Mouse (Mus musculus): ENCODE results near the gene Selenok. TPM values are rescaled to one million over a fixed set of nuclear protein-coding genes. Genes with fewer than 3 reads are reported as not detected.

Selenok gene
- polyA plus RNA-seq, 1 experiment = 68.3 TPM

DNA sequence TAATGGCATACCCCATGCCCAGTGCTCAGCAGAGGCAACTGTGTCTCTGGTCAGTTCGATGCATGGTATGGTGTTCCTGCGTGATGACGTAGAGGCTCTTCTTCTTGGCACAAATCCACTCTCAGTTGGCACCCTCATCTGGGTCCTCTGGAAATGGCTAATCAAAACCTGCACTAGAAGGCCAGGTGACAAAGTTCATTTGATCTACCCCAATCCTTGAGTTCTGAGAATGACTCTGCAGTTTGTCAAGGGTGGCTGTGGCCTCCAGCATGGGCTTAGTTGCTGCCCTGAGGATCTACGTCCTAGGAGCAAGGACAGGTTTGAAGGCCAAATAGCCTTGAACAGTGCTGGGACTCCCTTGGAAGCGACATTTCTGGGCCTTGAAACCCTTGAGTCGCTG is 50.7 kb downstream of the Selenok start:
- TF ChIP-seq POLR2A (IDR thresholded peaks at IDR 0.05; ENCODE audit: low read depth, low read length) = no peak
- no peak for TF ChIP-seq CTCF (conservative IDR thresholded peaks at IDR 0.05; ENCODE audit: insufficient read depth, insufficient read length, low read depth, low read length)
- DNase-seq = peak; percentile 85
- Histone ChIP-seq H3K27me3 (replicated peaks; ENCODE audit: control insufficient read depth, insufficient read depth, low read length) (no peaks in the 10 kb centered on the region), H3K4me1 (ENCODE audit: control insufficient read depth, insufficient read depth, low read length) (peaks cover 62% of the 10 kb centered on the region), H3K4me3 (ENCODE audit: insufficient read depth, low read depth, low read length) (no peak overlapping the region), H3K27ac (ENCODE audit: insufficient read depth, low read depth, low read length) (peak overlapping the region; percentile 98), H3K36me3 (ENCODE audit: control insufficient read depth, insufficient read depth, low read length) (no peaks in the 10 kb centered on the region)
- 57% methylated on average over 6 of the region's 6 CpGs for WGBS

DNA sequence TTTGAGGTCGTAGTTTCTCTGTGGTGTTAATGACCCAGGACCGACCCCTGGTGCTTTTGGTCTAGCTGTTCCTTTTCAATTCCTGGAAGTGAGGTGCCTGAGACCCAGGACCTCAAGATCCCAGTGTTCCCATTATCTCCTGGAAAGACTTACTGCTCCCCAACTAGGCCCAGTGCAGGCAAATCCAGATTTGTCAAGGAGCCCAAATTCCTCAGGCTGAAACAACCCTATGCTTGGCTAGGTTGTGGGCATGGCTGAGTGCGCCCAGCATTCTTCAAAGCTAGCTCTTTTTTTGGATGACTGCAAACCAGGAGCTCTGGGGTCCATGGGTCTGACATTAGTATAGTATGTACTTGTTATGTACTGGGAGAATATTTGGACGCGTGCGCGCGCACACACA is 51.3 kb downstream of the Selenok start:
- H3K27ac ChIP-seq (ENCODE audit: insufficient read depth, low read depth, low read length) = peak overlapping the region; percentile 98
- 50% methylated on average over 8 of the region's 8 CpGs for WGBS
- H3K36me3 ChIP-seq (ENCODE audit: control insufficient read depth, insufficient read depth, low read length) = no peaks in the 10 kb centered on the region
- no peak for TF ChIP-seq POLR2A (IDR thresholded peaks at IDR 0.05; ENCODE audit: low read depth, low read length)
- no peak for TF ChIP-seq CTCF (conservative IDR thresholded peaks at IDR 0.05; ENCODE audit: insufficient read depth, insufficient read length, low read depth, low read length)
- no peak overlapping the region for H3K4me3 ChIP-seq (ENCODE audit: insufficient read depth, low read depth, low read length)
- H3K4me1 ChIP-seq (ENCODE audit: control insufficient read depth, insufficient read depth, low read length) = peaks cover 59% of the 10 kb centered on the region
- peak; percentile 93 for DNase-seq
- H3K27me3 ChIP-seq (replicated peaks; ENCODE audit: control insufficient read depth, insufficient read depth, low read length) = no peaks in the 10 kb centered on the region

DNA sequence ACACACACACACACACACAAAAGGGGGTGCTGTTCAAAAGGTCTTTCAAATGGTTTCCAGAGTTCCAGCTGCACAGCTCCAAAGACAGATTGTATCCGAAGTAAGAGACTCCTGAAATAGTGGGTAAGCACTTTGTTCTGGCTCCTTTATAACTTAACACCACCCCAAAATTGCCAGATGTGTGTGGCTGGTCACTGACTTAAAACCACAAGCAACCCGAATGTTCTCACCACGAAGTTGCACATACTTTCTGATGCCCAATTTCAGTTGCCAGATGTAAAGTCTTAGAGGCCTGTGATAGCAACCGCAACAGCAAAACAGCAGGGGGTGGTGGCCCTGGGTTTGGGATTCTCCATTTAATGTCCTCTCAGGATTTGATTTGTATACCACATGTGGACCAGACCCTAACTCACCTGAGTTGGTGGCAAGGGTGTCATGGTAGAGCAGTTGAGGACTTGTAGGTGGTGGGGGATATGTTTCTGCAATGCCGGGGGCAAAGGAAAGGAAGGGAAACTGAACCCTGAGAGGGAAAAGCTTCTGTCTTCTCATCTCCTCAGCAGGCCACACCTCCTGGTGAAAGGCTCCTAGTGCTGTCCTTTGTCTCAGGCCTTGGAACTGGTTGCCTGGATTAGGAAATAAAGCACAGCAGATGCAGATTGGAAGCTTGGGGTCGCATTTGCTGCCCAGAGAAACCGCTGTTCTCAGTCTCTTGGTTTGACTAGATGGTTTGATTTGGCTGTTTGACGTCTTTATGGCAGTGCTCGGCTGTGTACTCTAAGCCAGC is 51.9 kb downstream of the Selenok start:
- H3K36me3 ChIP-seq (ENCODE audit: control insufficient read depth, insufficient read depth, low read length) = no peaks in the 10 kb centered on the region
- WGBS = 39% methylated on average over 9 of the region's 9 CpGs
- no peak for TF ChIP-seq POLR2A (IDR thresholded peaks at IDR 0.05; ENCODE audit: low read depth, low read length)
- TF ChIP-seq CTCF (conservative IDR thresholded peaks at IDR 0.05; ENCODE audit: insufficient read depth, insufficient read length, low read depth, low read length) = no peak
- H3K27me3 ChIP-seq (replicated peaks; ENCODE audit: control insufficient read depth, insufficient read depth, low read length) = no peaks in the 10 kb centered on the region
- H3K4me3 ChIP-seq (ENCODE audit: insufficient read depth, low read depth, low read length) = no peak overlapping the region
- peaks cover 55% of the 10 kb centered on the region for H3K4me1 ChIP-seq (ENCODE audit: control insufficient read depth, insufficient read depth, low read length)
- peak overlapping the region; percentile 98 for H3K27ac ChIP-seq (ENCODE audit: insufficient read depth, low read depth, low read length)
- DNase-seq = peak; percentile 36

DNA sequence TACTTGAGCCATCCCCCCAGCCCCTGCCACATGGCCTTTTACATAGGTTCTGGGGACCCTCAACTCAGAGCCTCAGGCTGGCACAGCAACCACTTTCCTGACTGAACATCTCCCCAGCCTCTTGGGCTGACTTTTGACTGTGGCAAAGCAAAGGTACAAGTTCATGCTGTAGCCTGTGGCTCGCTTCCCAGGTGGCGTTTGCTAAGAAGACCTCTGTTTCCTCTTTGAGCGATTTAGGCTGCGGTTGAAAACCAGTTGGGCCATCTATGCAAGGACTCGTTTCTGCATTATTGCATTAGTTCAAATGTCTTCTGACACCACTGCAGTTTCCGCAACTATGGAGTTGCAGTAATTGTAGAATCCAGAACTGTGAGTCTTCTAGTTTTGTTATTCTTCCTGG is 54.4 kb downstream of the Selenok start:
- TF ChIP-seq POLR2A (IDR thresholded peaks at IDR 0.05; ENCODE audit: low read depth, low read length) = no peak
- no peak for TF ChIP-seq CTCF (conservative IDR thresholded peaks at IDR 0.05; ENCODE audit: insufficient read depth, insufficient read length, low read depth, low read length)
- WGBS = 75% methylated on average over 6 of the region's 6 CpGs
- peak; percentile 56 for DNase-seq
- Histone ChIP-seq H3K36me3 (ENCODE audit: control insufficient read depth, insufficient read depth, low read length) (no peaks in the 10 kb centered on the region), H3K27ac (ENCODE audit: insufficient read depth, low read depth, low read length) (no peak overlapping the region), H3K4me1 (ENCODE audit: control insufficient read depth, insufficient read depth, low read length) (peaks cover 38% of the 10 kb centered on the region), H3K27me3 (replicated peaks; ENCODE audit: control insufficient read depth, insufficient read depth, low read length) (no peaks in the 10 kb centered on the region), H3K4me3 (ENCODE audit: insufficient read depth, low read depth, low read length) (no peak overlapping the region)

DNA sequence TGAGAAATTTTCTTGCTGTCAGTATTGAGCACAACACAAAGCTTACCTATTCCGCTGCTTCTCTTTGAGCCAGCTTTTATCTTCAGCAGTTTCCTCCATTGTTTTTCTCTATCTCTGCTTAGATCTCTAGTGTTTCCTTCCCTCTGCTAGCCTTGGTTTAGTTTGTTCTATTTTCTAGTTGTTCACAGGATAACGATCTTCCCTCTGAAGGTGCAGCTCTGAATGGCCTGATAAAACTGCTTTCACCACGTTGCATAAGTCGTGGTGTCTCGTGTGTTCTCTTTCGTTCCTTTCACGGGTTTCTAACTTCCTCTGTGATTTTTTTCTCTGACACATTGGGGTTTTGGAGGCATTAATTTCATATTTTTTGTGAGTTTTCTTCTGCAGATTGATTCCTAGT is 56.3 kb downstream of the Selenok start:
- Histone ChIP-seq H3K4me3 (ENCODE audit: insufficient read depth, low read depth, low read length) (no peak overlapping the region), H3K27ac (ENCODE audit: insufficient read depth, low read depth, low read length) (no peak overlapping the region), H3K4me1 (ENCODE audit: control insufficient read depth, insufficient read depth, low read length) (peaks cover 31% of the 10 kb centered on the region; the same call in 1 of the 2 replicates), H3K27me3 (replicated peaks; ENCODE audit: control insufficient read depth, insufficient read depth, low read length) (no peaks in the 10 kb centered on the region), H3K36me3 (ENCODE audit: control insufficient read depth, insufficient read depth, low read length) (no peaks in the 10 kb centered on the region; the same call in 1 of the 2 replicates)
- TF ChIP-seq CTCF (conservative IDR thresholded peaks at IDR 0.05; ENCODE audit: insufficient read depth, insufficient read length, low read depth, low read length) (no peak), POLR2A (IDR thresholded peaks at IDR 0.05; ENCODE audit: low read depth, low read length) (no peak)
- 26% methylated on average over 7 of the region's 7 CpGs for WGBS
- DNase-seq = no peak

Other genes starting within 250 kb of the Selenok start
- 0.14 and 0.22 TPM in 2 replicates for gene Cacna2d3, start 246.4 kb upstream of the Selenok start, polyA plus RNA-seq (2012; rRNA removed)
- 20.1 and 22.2 TPM in 2 replicates for gene Actr8, start 10.0 kb downstream of the Selenok start, polyA plus RNA-seq (2012; rRNA removed)
- 6.7 and 7.3 TPM in 2 replicates for gene Il17rb, start 40.6 kb downstream of the Selenok start, polyA plus RNA-seq (2012; rRNA removed)
- 112 and 135 TPM in 2 replicates for gene Chdh, start 40.7 kb downstream of the Selenok start, polyA plus RNA-seq (2012; rRNA removed)